Mouse (Mus musculus): ENCODE results near the gene Mllt6. TPM values are rescaled to one million over a fixed set of nuclear protein-coding genes. Genes with fewer than 3 reads are reported as not detected.
"Not testable (repeated sequence)": the region's sequence is repeated elsewhere in the genome, so short reads cannot be mapped to it uniquely, and the experiment has no call there.

Gene Mllt6
- total and polyA plus RNA-seq, 3 experiments = 17.2 to 17.6 TPM; not detected in 1

- Histone ChIP-seq H3K79me2 (ENCODE audit: control insufficient read depth, insufficient read depth, low read length, poor library complexity) (peaks cover 11% of the 10 kb centered on the region), H3K9ac (ENCODE audit: control insufficient read depth, low read depth, low read length, poor library complexity, severe bottlenecking) (no peak overlapping the region), H3K36me3 (ENCODE audit: control insufficient read depth in 1 of 2, insufficient read depth in 2 of 2, low read length in 2 of 2) (peaks cover 0 to 7% of the 10 kb centered on the region in 2 experiments; a peak in 2 of 4 replicates), H3K4me1 (ENCODE audit: control insufficient read depth in 1 of 2, insufficient read depth in 2 of 2, low read length in 2 of 2) (no peaks in the 10 kb centered on the region), H3K27ac (ENCODE audit: control insufficient read depth, low read depth, low read length) (no peak overlapping the region), H3K27me3 (ENCODE audit: control insufficient read depth in 1 of 2, insufficient read depth in 2 of 2, low read length in 2 of 2) (no peaks in the 10 kb centered on the region), H3K9me3 (replicated peaks; ENCODE audit: insufficient read depth, low read length) (no peaks in the 10 kb centered on the region), H3K4me3 (ENCODE audit: control insufficient read depth in 1 of 2, insufficient read depth in 1 of 2, low read depth in 2 of 2, low read length in 2 of 2) (no peak overlapping the region)
- no peak for DNase-seq (ENCODE audit: low read depth, low spot score)
- TF ChIP-seq ETS1 (IDR thresholded peaks at IDR 0.05; ENCODE audit: low read depth, low read length) (no peak), ZC3H11A (IDR thresholded peaks at IDR 0.05; ENCODE audit: low read depth, low read length) (no peak), POLR2A (IDR thresholded peaks at IDR 0.05; ENCODE audit: control insufficient read depth in 1 of 2, insufficient read depth in 1 of 2, low read depth in 1 of 2, low read length in 2 of 2, poor library complexity in 1 of 2) (no peak), NELFE (IDR thresholded peaks at IDR 0.05; ENCODE audit: low read depth, low read length) (no peak), GABPA (IDR thresholded peaks at IDR 0.05; ENCODE audit: low read depth, low read length) (no peak)
Observed at GRCm38 (mm10) chr11:97733689-97734088, 70.5 kb downstream of the Mllt6 start.

GRCm38 (mm10) chr11:97734810-97735209 is 71.6 kb downstream of the Mllt6 start:
- H3K36me3 ChIP-seq (ENCODE audit: control insufficient read depth in 1 of 2, insufficient read depth in 2 of 2, low read length in 2 of 2); H3K4me1 ChIP-seq (ENCODE audit: control insufficient read depth in 1 of 2, insufficient read depth in 2 of 2, low read length in 2 of 2): not testable (repeated sequence)
- peak; percentile 95 for TF ChIP-seq TBP (IDR thresholded peaks at IDR 0.05; ENCODE audit: low read depth, low read length)

More at GRCm38 (mm10) chr11:97734810-97735209, 71.6 kb downstream of the Mllt6 start:
- not testable (repeated sequence) for H3K27me3 ChIP-seq (ENCODE audit: control insufficient read depth in 1 of 2, insufficient read depth in 2 of 2, low read length in 2 of 2); H3K9ac ChIP-seq (ENCODE audit: control insufficient read depth, low read depth, low read length, poor library complexity, severe bottlenecking); DNase-seq (ENCODE audit: low read depth, low spot score); H3K9me3 ChIP-seq (replicated peaks; ENCODE audit: insufficient read depth, low read length); H3K4me3 ChIP-seq (ENCODE audit: control insufficient read depth in 1 of 2, insufficient read depth in 1 of 2, low read depth in 2 of 2, low read length in 2 of 2); H3K27ac ChIP-seq (ENCODE audit: control insufficient read depth, low read depth, low read length)
- H3K79me2 ChIP-seq (ENCODE audit: control insufficient read depth, insufficient read depth, low read length, poor library complexity) = peaks cover 12% of the 10 kb centered on the region

Other genes with a start within 250 kb of the Mllt6 start
- 1.7 and 1.8 TPM in 2 replicates for gene Arhgap23, start 247.9 kb upstream of the Mllt6 start, total RNA-seq (2012; rRNA removed)
- gene Arhgap23, start 247.9 kb upstream of the Mllt6 start, polyA plus RNA-seq (2012; ENCODE audit: insufficient read depth in 1 of 2, insufficient read length in 2 of 2, low read depth in 1 of 2, low replicate concordance in 2 of 2, missing spikeins in 1 of 2) = 1 to 10 TPM in 1 of 2 experiments, not detected in 1; 7.5 TPM
- gene 4933428G20Rik, start 163.1 kb upstream of the Mllt6 start, total RNA-seq (2012; rRNA removed) = not detected in 2 replicates
- gene 4933428G20Rik, start 163.1 kb upstream of the Mllt6 start, polyA plus RNA-seq (2012; ENCODE audit: insufficient read depth in 1 of 2, insufficient read length in 2 of 2, low read depth in 1 of 2, low replicate concordance in 2 of 2, missing spikeins in 1 of 2) = under 1 TPM in 1 of 2 experiments, not detected in 1; 0.15 TPM
- 0.03 and 0.04 TPM in 2 replicates for gene Srcin1, start 87.2 kb upstream of the Mllt6 start, total RNA-seq (2012; rRNA removed)
- under 1 TPM in 1 of 2 experiments, not detected in 1; 0.10 TPM for gene Srcin1, start 87.2 kb upstream of the Mllt6 start, polyA plus RNA-seq (2012; ENCODE audit: insufficient read depth in 1 of 2, insufficient read length in 2 of 2, low read depth in 1 of 2, low replicate concordance in 2 of 2, missing spikeins in 1 of 2)
- gene Epop, start 33.7 kb upstream of the Mllt6 start, total RNA-seq (2012; rRNA removed) = not detected in 2 replicates
- not detected for gene Epop, start 33.7 kb upstream of the Mllt6 start, polyA plus RNA-seq (2012; ENCODE audit: insufficient read depth in 1 of 2, insufficient read length in 2 of 2, low read depth in 1 of 2, low replicate concordance in 2 of 2, missing spikeins in 1 of 2)
- gene Cisd3, start 22.4 kb downstream of the Mllt6 start, total RNA-seq (2012; rRNA removed) = 1.5 and 1.7 TPM in 2 replicates
- gene Cisd3, start 22.4 kb downstream of the Mllt6 start, polyA plus RNA-seq (2012; ENCODE audit: insufficient read depth in 1 of 2, insufficient read length in 2 of 2, low read depth in 1 of 2, low replicate concordance in 2 of 2, missing spikeins in 1 of 2) = 1 to 10 TPM in 1 of 2 experiments, not detected in 1; 6.1 TPM
- gene Pcgf2, start 37.1 kb downstream of the Mllt6 start, total RNA-seq (2012; rRNA removed) = 12.3 and 20.0 TPM in 2 replicates
- gene Pcgf2, start 37.1 kb downstream of the Mllt6 start, polyA plus RNA-seq (2012; ENCODE audit: insufficient read depth in 1 of 2, insufficient read length in 2 of 2, low read depth in 1 of 2, low replicate concordance in 2 of 2, missing spikeins in 1 of 2) = 10 to 100 TPM in 1 of 2 experiments, not detected in 1; 38.7 TPM
- 914 and 1,101 TPM in 2 replicates for gene Psmb3, start 40.0 kb downstream of the Mllt6 start, total RNA-seq (2012; rRNA removed)
- 100 to 1,000 TPM in 1 of 2 experiments, not detected in 1; 648 TPM for gene Psmb3, start 40.0 kb downstream of the Mllt6 start, polyA plus RNA-seq (2012; ENCODE audit: insufficient read depth in 1 of 2, insufficient read length in 2 of 2, low read depth in 1 of 2, low replicate concordance in 2 of 2, missing spikeins in 1 of 2)
- 34.7 and 40.2 TPM in 2 replicates for gene Pip4k2b, start 81.3 kb downstream of the Mllt6 start, total RNA-seq (2012; rRNA removed)
- 10 to 100 TPM; 43.4 to 57.3 TPM for gene Pip4k2b, start 81.3 kb downstream of the Mllt6 start, polyA plus RNA-seq (2012; ENCODE audit: insufficient read depth in 1 of 2, insufficient read length in 2 of 2, low read depth in 1 of 2, low replicate concordance in 2 of 2, missing spikeins in 1 of 2)
- gene Cwc25, start 103.1 kb downstream of the Mllt6 start, total RNA-seq (2012; rRNA removed) = 18.1 and 20.8 TPM in 2 replicates
- gene Cwc25, start 103.1 kb downstream of the Mllt6 start, polyA plus RNA-seq (2012; ENCODE audit: insufficient read depth in 1 of 2, insufficient read length in 2 of 2, low read depth in 1 of 2, low replicate concordance in 2 of 2, missing spikeins in 1 of 2) = 10 to 100 TPM in 1 of 2 experiments, not detected in 1; 16.7 TPM
- 0.69 TPM in 2 replicates for gene 1700001P01Rik, start 112.5 kb downstream of the Mllt6 start, total RNA-seq (2012; rRNA removed)
- under 1 TPM in 1 of 2 experiments, not detected in 1; 0.43 TPM for gene 1700001P01Rik, start 112.5 kb downstream of the Mllt6 start, polyA plus RNA-seq (2012; ENCODE audit: insufficient read depth in 1 of 2, insufficient read length in 2 of 2, low read depth in 1 of 2, low replicate concordance in 2 of 2, missing spikeins in 1 of 2)
- gene Rpl23, start 119.0 kb downstream of the Mllt6 start, total RNA-seq (2012; rRNA removed) = 1,922 and 2,072 TPM in 2 replicates
- 100 to 1,000 TPM in 1 of 2 experiments, not detected in 1; 921 TPM for gene Rpl23, start 119.0 kb downstream of the Mllt6 start, polyA plus RNA-seq (2012; ENCODE audit: insufficient read depth in 1 of 2, insufficient read length in 2 of 2, low read depth in 1 of 2, low replicate concordance in 2 of 2, missing spikeins in 1 of 2)
- 13.3 and 15.2 TPM in 2 replicates for gene Lasp1, start 135.6 kb downstream of the Mllt6 start, total RNA-seq (2012; rRNA removed)
- 10 to 100 TPM in 1 of 2 experiments, not detected in 1; 38.7 TPM for gene Lasp1, start 135.6 kb downstream of the Mllt6 start, polyA plus RNA-seq (2012; ENCODE audit: insufficient read depth in 1 of 2, insufficient read length in 2 of 2, low read depth in 1 of 2, low replicate concordance in 2 of 2, missing spikeins in 1 of 2)
- gene B230217C12Rik, start 177.4 kb downstream of the Mllt6 start, total RNA-seq (2012; rRNA removed) = 0.29 TPM in 1 of 2 replicates, not detected in the other
- gene B230217C12Rik, start 177.4 kb downstream of the Mllt6 start, polyA plus RNA-seq (2012; ENCODE audit: insufficient read depth in 1 of 2, insufficient read length in 2 of 2, low read depth in 1 of 2, low replicate concordance in 2 of 2, missing spikeins in 1 of 2) = under 1 TPM in 1 of 2 experiments, not detected in 1; 0.81 TPM
- 0.73 and 1.4 TPM in 2 replicates for gene Fbxo47, start 220.7 kb downstream of the Mllt6 start, total RNA-seq (2012; rRNA removed)
- 1 to 10 TPM in 1 of 2 experiments, not detected in 1; 1.2 TPM for gene Fbxo47, start 220.7 kb downstream of the Mllt6 start, polyA plus RNA-seq (2012; ENCODE audit: insufficient read depth in 1 of 2, insufficient read length in 2 of 2, low read depth in 1 of 2, low replicate concordance in 2 of 2, missing spikeins in 1 of 2)

All from MEL (cell line).